Mouse (Mus musculus) stomach, adult 2 months (tissue): ENCODE data around the gene Gdi2. TPM values are rescaled to one million over a fixed set of nuclear protein-coding genes. Genes with fewer than 3 reads are reported as not detected.

ENCODE experiments used
- polyA plus RNA-seq: library from polyadenylated mRNA; depleted of rRNA; stranded (reverse); fragments of >200 nt; gene quantifications from 2 replicates; pipeline ENCODE4 v1.2.3, GENCODE M21; 2012; rRNA removed

Gdi2 gene
- polyA plus RNA-seq = 124 and 134 TPM in 2 replicates

GRCm38 (mm10) chr13:3537594-3538222 lies at the start of gene Gdi2:
Gdi2 (plus strand) TSS chr13:3538063.

GRCm38 (mm10) chr13:3610795-3611438 lies 73.1 kb downstream of the Gdi2 start, which contains the start of gene Fam208b:
Fam208b (minus strand) TSS chr13:3611108.

Other genes starting within 250 kb of the Gdi2 start
- gene Fam208b, start 73.0 kb downstream of the Gdi2 start, polyA plus RNA-seq = 0.26 and 0.42 TPM in 2 replicates
- gene Asb13, start 96.0 kb downstream of the Gdi2 start, polyA plus RNA-seq = 19.7 and 24.0 TPM in 2 replicates